Mouse (Mus musculus) heart, postnatal 4 days (tissue): ENCODE measurements around the gene Klf5. TPM values are rescaled to one million over a fixed set of nuclear protein-coding genes. Genes with fewer than 3 reads are reported as not detected.

Source experiments
- DNase-seq: peaks from one replicate; pipeline ENCODE4 v3.0.0; 2021
- total RNA-seq, 2 experiments: library from RNA; stranded (reverse); gene quantifications; 2 replicates each; pipeline ENCODE4 v1.2.3; 2021

Gene Klf5
- 1 to 10 TPM; 1.5 to 1.7 TPM for total RNA-seq

- DNase-seq, result peak; percentile 94
Observed at GRCm38 (mm10) chr14:99298385-99299021, at the start of gene Klf5. Klf5 (plus strand) TSS chr14:99298691.

- DNase-seq, result no peak
Observed at GRCm38 (mm10) chr14:99262026-99262425, 36.5 kb upstream of the Klf5 start.

DNA sequence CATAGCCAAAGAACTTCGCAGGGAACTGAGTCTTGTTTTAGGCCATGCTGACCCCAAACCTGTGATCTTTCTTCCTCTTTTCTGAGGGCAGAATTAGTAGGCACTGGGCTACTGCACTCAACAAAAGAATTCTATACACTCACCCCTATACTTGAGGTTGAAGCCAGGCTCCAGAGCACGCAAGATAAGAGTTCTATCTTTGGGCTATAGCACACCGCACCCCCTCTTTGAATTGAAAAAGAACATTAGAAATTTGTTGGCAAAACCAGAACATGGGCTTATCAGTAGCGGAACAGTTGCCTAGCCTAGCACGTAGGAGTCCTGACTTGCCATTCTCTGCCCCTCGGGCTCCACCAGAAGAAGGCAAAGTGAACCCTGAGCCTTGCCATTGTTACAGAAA is 34.7 kb upstream of the Klf5 start:
- no peak for DNase-seq

DNA sequence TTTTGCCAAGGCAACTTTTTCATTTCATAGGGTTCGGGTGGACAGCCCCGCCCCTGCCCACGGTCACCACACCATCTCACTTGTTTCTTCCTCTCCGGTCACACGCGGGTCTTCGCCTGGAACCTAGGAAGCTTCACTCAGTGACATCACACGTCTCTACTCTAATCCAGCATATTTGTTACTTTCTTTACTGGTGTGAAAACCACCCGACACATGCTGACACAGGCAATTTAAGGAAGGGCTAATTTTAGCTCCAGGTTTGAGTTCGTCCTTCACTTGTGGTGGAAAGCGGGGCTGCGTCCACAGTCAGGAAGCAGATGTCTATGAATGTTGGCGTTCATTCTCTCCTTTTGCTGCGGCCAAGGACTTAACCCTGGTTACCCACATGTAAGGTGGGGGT is 32.7 kb upstream of the Klf5 start:
- DNase-seq, result no peak

DNA sequence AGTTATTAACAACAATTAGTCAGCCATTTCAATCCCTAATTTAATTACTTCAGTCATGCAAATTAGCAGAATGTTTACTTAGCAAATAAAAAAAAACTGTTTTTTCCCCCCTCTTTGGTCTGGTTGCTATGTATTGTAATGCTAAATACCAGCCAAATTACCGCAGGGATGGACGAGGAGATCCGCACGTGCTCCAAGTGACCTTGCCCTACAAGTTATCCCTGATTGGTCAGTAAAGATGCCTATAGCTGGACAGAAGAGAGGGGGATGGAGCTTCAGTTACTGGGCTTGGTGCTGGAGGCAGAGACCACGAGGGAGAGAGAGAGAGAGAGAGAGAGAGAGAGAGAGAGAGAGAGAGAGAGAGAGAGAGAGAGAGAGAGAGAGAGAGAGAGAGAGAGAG is 31.7 kb upstream of the Klf5 start:
- DNase-seq, result no peak

DNA sequence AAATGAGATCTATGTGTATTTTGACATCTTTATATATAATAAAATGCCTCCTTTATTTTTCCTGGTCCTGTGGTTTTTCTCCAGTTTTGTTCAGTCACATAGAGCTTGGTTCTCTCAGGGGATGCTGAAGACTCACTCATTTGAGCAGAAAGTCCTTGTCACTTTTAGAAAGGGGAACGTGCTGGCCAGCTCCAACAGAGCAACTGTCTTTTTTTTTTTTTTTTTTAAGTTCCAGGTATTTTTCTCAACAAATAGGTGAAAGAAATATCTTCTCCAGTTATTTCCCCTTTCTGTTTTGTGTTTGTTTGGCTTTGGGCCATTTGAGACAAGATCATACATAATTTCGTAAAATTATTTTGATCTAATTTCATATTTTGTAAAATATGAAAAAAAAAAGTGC is 24.4 kb upstream of the Klf5 start:
- no peak for DNase-seq

DNA sequence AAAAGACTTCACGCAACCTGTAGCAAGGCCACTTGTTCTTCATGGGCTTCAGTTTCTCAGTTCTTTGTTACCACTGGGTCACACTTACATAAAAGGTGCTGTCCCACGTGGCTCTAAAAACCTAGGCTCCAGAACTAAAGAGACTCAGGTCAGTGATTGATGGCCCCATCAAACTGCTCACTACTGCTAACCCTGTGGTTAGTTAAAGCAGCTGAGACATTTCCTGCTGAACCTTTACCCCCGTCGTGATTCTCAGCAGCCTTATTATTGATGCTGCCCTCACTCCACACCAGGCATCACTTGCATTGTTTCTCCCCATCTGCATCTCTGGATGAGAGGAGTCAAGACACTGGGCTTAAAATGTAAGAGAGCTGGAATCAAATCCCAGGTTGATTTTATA is 22.7 kb upstream of the Klf5 start:
- no peak for DNase-seq

GRCm38 (mm10) chr14:99278312-99278711 is 20.2 kb upstream of the Klf5 start:
- no peak for DNase-seq

DNA sequence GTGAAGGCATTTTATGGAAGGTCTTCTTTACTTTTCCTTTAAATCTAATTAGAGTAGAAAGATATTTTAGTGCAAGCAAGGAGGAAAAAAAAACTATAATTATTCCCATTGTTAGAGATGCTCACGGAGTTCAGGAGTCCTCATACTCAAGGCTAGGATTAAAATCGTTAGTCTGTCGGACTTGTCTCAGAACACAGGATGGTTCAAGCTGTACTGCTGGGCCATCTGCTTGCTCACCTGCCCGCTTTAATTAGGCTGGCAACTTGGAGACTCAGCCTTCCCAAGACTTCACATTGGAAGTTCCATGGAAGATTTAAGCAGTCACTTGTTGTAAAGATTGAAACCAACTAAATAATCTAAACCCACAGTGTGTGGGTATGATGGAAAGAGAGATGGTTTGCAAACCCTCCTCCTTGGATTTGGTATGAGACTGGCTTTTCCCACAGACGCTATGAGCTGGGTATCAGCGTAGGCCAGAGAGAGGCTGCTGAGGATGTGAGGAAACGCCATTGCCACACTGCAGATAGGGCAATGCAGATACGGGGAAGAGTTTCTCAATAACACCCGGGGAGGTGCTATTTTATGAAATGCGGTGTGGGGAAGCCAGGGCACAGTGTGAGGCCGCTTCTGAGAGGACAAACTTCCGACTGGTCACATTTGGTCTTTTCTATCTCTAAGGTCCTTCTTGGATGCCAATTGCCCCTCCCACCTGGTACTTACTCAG is 19.6 kb upstream of the Klf5 start:
- DNase-seq, result no peak

GRCm38 (mm10) chr14:99280399-99280798 is 18.1 kb upstream of the Klf5 start:
- DNase-seq, result no peak

DNA sequence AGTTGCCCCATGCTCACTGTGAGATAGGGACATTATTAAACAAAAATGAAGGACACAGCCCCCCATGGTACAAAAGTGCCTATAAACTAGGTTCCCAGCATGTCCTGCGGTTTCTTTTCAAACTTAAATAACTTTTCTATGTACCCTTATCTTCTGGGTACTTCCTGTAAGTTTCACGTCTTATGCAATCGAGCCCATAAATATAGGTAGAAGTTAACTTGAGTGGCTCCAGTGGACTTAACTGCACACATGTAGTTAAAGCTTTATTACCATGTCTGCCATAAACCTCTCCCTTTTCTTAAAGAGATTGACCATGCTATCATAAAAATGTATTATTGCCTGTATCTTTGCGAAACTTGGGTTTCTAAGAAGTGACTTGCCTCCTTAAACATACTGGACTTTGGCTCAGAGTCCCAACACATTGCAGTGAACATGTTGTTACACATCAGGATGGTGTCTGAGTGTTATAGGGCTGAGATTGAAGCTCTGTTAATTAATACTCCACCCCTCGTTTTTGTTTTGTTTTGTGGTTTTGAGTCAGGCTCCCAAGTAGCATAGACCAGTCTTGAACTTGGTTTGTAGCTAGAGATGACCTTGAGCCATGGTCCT is 17.6 kb upstream of the Klf5 start:
- DNase-seq, result no peak

DNA sequence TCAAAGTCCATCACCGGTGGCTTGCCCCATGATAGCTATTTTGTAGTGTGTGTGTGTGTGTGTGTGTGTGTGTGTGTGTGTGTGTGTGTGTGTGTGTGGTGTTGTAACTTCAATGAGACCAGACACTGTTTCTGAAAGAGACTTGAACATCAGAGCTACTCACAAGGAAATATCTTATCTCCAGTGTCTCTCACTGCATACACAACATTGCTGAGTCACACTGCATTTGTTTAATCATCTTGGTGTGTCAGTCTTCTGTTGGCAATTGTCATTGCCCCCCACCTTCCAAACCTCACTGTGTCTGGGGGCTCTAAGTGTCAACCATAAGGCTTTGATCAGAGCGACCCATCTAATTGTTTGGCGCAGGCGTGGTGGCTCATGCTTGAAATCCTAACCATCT is 13.0 kb upstream of the Klf5 start:
- no peak for DNase-seq

DNA sequence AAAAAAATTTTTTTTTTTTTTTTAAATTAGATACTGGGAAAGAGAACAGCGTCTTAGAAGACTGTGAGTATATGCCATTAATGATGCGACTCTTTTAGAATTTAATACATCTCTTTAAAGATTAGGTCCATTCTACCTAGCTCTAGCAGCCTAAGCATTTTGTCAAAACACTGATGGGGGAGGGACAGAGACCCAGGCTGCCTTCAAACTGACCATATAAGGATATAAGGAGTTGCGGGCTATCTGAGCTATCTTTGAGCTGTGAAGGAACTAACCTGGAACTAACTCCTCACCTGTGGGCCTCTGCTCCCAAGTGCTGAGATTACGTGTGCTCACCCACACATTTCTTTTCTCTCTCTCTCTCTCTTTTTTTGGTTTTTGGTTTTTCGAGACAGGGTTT is 6.3 kb upstream of the Klf5 start:
- no peak for DNase-seq

DNA sequence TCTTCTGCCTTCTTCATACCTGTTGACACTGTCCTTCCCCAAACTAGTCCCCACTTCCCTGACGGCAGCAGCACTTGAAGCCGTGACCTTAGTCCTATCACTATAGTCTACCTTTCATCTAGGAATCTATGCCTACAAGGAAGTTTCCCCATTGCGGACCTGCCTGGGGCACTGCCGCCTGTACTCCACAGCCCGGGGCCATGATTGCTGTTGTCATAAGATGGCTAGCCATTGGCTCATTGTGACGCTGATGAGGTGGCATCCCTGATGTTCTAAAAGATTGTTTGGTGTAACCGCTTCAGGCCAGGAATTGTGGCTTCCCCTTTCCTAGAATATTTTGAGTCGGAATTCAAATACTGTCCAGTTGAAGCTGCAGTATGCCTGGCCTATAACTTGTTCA is 4.1 kb upstream of the Klf5 start:
- no peak for DNase-seq

GRCm38 (mm10) chr14:99295606-99296341 is 2.7 kb upstream of the Klf5 start:
- no peak for DNase-seq

GRCm38 (mm10) chr14:99299022-99299481 is 561 bp downstream of the Klf5 start:
- peak; percentile 65 for DNase-seq

- peak; percentile 24 for DNase-seq
Observed at GRCm38 (mm10) chr14:99299701-99300191, 1.3 kb downstream of the Klf5 start.

GRCm38 (mm10) chr14:99301472-99301871 is 3.0 kb downstream of the Klf5 start:
- DNase-seq, result no peak

GRCm38 (mm10) chr14:99304387-99304786 is 5.9 kb downstream of the Klf5 start:
- DNase-seq, result no peak

GRCm38 (mm10) chr14:99304997-99305792 is 6.7 kb downstream of the Klf5 start:
- no peak for DNase-seq

- no peak for DNase-seq
Observed at GRCm38 (mm10) chr14:99306410-99306809, 7.9 kb downstream of the Klf5 start.

DNA sequence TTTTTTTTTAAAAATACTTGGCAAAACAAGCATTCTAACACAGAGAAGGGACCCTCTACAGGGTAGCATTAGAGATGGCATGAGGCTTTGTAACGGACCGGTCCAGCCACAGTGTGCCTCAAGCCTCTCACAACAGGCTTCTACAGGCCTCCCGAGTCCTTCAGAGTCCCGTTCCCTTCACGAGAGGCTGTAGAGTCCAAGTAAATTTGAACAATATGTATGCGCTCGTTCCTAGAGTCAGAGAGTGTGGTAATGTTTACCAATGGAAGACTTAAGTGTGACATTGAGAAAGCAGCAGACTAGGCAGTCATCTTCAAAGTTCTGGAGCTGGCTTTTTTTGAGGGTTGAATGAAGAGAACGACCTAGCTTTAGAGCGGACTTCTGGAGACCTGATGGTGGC is 11.1 kb downstream of the Klf5 start:
- no peak for DNase-seq
